Mouse (Mus musculus) left cerebral cortex, adult 2 months (tissue): ENCODE measurements around the gene Gm49416. TPM values are rescaled to one million over a fixed set of nuclear protein-coding genes. Genes with fewer than 3 reads are reported as not detected.

Experiments used
- DNase-seq, 2 experiments: peaks; one replicate each; pipeline ENCODE4 v3.0.0; 2021 to 2022; ENCODE audit warnings: low spot score in 2 of 2, mixed read lengths in 1 of 2; ENCODE audit errors: extremely low spot score in 1 of 2
- H3K27ac ChIP-seq: fragments of 200-600 bp; 2 replicates; pipeline ENCODE4 v1.8.1; 2022
- H3K4me3 ChIP-seq: fragments of 200-600 bp; 2 replicates; pipeline ENCODE4 v1.8.1; 2022
- CTCF ChIP-seq: fragments of 200-600 bp; IDR thresholded peaks from 2 replicates; pipeline ENCODE4 v1.8.1; 2022; ENCODE audit warnings: antibody characterized with exemption, mild to moderate bottlenecking, moderate library complexity
- intact Hi-C: fragments of 180-260 bp; cut with DNase I; formaldehyde crosslinking; loops from one replicate; pipeline ENCODE4 v1.15.1; 2025
- long read RNA-seq, 2 experiments: library from polyadenylated mRNA; stranded (forward); transcript quantifications; one replicate each; pipeline ENCODE4 v2.0.0; 2021; ENCODE audit warnings: borderline mapping rate in 2 of 2
- total RNA-seq, 2 experiments: library from RNA; stranded (reverse); gene quantifications; 2 replicates each; pipeline ENCODE4 v1.2.3; 2021

The Gm49416 gene
- total RNA-seq, result 1 to 10 TPM; 1.2 to 6.7 TPM
- long read RNA-seq, experiment 1, partial matches to known transcripts, result 1 of 1 reads
- long read RNA-seq, experiment 1, other reads (novel, unspliced or antisense), result 0 of 1 reads
- long read RNA-seq, experiment 2, partial matches to known transcripts, result 0 of 1 reads
- long read RNA-seq, experiment 2, other reads (novel, unspliced or antisense), result 1 of 1 reads

- intact Hi-C loops, result loop anchor here (5.0 kb wide), 1 partner anchor 46 kb away; no protein-coding TSS in a partner anchor
- H3K27ac ChIP-seq, result peak within 1 kb of the TSS; percentile 86
- TF ChIP-seq CTCF, result no peak
- peak within 1 kb of the TSS; percentile 81 for H3K4me3 ChIP-seq
- peak; percentile 92 to 94 for DNase-seq
Observed at GRCm38 (mm10) chr19:8888511-8889385, at the start of gene Gm49416, which contains the start of gene 1810009A15Rik. Gene Gm49416, plus strand, starts transcription at chr19:8888926. Gene 1810009A15Rik, plus strand, starts transcription at chr19:8888853.

- DNase-seq, result peak; percentile 83 to 85
- peak within 1 kb of the TSS; percentile 82 for H3K4me3 ChIP-seq
- TF ChIP-seq CTCF, result no peak
- intact Hi-C loops, result no loop called here
- H3K27ac ChIP-seq, result peak within 1 kb of the TSS; percentile 98
Observed at GRCm38 (mm10) chr19:8839103-8839907, 49.4 kb upstream of the Gm49416 start, which contains the start of gene Gng3. Gene Gng3, minus strand, starts transcription at chr19:8839194.

DNA sequence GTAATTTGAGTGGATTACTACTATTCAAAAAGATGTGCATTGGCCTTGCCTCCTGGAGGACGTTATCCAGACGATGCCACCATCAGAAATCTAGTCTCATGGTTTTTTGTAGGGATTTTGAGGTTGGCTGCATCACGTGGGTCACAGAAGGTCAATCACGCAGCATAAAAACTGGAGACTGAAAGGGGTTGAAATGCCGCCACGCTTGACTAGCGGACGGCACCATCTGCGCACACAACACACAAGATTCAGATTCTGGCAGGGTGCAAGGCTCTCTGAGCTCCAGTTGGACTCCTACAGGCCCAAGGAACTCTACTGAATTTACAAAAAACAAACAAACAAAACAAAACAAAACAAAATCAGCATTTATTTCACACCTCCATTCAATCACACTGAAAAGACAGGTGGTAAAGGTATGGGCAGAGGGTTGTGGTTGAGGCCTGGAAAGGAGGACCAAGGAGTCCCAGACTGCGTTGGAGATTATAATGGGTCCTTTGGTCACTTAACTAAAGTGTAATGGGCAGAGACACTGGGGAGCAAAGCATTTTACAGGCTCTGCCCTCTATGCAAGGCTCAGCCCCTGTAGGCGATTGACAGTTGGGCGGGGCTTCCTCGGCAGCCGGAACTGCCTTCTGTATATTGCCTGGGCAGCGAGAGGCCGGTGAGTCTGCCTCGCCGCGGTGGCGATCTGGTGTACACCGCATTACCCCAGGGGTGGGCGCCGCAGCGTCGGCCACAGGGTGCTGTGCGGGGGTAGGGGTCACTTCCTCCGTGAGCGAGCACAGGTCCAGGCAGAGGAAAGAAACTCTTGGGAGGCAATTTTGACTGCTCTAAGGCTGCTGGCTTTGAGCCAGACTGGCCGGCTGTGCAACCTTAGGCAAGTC lies 48.6 kb upstream of the Gm49416 start:
- DNase-seq, result peak; percentile 74 to 77
- Histone ChIP-seq H3K27ac (peak overlapping the region; percentile 98), H3K4me3 (peak overlapping the region; percentile 82)
- intact Hi-C loops, result loop anchor here (5.0 kb wide), 4 partner anchors 47 to 272 kb away; partner anchors contain the start of genes 1810009A15Rik, Gm49416 and Mta2
- no peak; the same call in 1 of the 2 replicates for TF ChIP-seq CTCF

DNA sequence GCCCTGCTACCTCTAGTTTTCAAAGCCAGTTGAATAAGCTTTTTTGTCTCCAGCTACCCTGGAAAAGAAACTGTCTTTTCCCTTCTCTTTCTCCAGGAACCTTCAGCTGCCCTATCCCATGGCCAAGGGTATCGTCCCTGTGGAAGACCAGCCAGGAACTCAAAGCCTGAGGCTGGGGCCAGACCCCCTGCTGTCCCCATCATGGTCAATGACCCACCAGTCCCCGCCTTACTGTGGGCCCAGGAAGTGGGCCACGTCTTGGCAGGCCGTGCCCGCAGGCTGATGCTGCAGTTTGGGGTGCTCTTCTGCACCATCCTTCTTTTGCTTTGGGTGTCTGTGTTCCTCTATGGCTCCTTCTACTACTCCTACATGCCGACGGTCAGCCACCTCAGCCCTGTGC lies 47.7 kb upstream of the Gm49416 start:
- DNase-seq, result no peak
- H3K27ac ChIP-seq, result peak overlapping the region; percentile 98; the same call in 1 of the 2 replicates
- peak overlapping the region; percentile 82 for H3K4me3 ChIP-seq
- intact Hi-C loops, result loop anchor here (5.0 kb wide), 4 partner anchors 46 to 271 kb away; partner anchors contain the start of genes 1810009A15Rik, Gm49416 and Mta2
- no peak for TF ChIP-seq CTCF

DNA sequence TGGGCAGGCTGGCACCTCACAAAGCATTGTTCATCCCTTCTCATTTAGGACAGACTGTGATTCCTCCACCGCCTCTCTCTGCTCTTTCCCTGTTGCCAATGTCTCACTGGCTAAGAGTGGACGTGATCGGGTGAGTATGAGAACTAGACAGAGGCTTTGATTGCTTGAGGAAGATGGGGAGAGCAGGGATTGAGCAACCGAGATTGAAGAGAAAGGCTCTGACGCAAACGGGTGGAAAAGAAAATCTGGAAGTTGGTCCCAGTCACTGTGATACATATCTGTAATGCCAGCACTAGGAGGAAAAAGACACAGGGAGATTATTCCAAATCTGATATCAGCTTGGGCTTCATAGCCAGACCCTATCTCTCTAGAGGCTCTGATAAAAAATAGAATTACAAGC lies 45.8 kb upstream of the Gm49416 start:
- intact Hi-C loops, result loop anchor here (5.0 kb wide), 4 partner anchors 44 to 269 kb away; partner anchors contain the start of genes 1810009A15Rik, Gm49416 and Mta2
- H3K4me3 ChIP-seq, result no peak overlapping the region
- DNase-seq, result no peak
- no peak for TF ChIP-seq CTCF
- no peak overlapping the region for H3K27ac ChIP-seq

DNA sequence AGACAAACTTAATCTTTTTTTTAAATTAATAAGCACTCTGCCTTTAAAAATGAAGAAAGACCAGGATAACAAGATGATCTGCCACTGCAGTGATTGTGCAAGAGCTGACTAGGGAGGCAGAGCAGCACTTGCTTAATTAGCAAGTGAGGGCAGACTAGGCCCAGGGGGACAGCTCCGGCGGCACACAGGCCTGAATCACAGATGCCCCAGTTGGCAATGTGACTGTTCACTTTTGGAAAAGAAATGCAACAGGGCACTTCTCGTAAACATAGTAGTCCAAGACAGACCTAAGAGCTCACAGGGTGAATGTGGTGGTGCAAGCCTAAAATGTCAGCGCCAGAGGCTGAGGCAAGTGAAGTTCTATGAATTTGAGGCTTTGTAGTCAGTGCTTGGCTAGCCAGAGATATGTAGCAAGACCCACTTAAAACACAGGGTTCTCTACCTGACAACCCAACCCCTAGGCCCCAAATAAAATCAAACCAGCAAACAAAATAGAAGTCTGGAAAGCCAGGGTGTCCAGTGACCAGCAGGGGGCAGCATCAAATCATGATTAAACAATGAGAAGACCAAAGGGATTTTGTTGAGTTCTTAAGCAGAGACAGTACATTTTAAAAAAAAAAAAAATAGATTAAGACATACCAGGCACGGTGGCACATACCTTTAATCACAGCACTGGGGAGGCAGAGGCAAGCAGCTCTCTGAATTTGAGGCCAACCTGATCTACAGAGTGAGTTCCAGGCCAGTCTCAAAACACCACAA lies 44.2 kb upstream of the Gm49416 start:
- peak; percentile 60 to 81 for DNase-seq
- Histone ChIP-seq H3K27ac (no peak overlapping the region), H3K4me3 (no peak overlapping the region)
- intact Hi-C loops, result loop anchor here (5.0 kb wide), 4 partner anchors 43 to 268 kb away; partner anchors contain the start of genes 1810009A15Rik, Gm49416 and Mta2
- TF ChIP-seq CTCF, result peak; percentile 81

DNA sequence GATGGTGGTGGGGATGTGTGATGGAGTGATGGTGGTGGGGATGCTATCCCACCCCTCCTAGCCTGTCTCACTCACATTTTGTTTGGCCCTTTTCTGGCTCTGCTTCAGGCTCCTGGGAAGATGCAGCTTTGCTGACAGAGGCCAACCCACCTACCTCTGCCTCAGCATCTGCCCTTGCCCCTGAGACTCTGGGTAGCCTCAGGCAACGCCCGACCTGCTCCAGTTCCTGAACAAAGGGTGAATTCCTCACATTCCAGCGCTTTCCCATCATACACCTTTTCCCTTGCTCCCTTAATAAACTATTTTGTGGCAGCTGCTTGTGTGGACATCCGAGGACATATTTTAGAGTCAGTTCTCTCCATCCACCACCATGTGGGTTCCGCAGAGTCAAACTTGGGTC lies 40.4 kb upstream of the Gm49416 start:
- intact Hi-C loops, result no loop called here
- DNase-seq, result no peak
- no peak for TF ChIP-seq CTCF
- no peak overlapping the region for H3K27ac ChIP-seq
- H3K4me3 ChIP-seq, result no peak overlapping the region

GRCm38 (mm10) chr19:8850402-8850901 lies 38.3 kb upstream of the Gm49416 start, which contains the start of gene Lrrn4cl:
Gene Lrrn4cl, plus strand, starts transcription at chr19:8850768.
- DNase-seq, result no peak
- TF ChIP-seq CTCF, result no peak
- Histone ChIP-seq H3K27ac (peak within 1 kb of the TSS; percentile 26; the same call in 1 of the 2 replicates), H3K4me3 (no peak within 1 kb of the TSS)
- intact Hi-C loops, result no loop called here

DNA sequence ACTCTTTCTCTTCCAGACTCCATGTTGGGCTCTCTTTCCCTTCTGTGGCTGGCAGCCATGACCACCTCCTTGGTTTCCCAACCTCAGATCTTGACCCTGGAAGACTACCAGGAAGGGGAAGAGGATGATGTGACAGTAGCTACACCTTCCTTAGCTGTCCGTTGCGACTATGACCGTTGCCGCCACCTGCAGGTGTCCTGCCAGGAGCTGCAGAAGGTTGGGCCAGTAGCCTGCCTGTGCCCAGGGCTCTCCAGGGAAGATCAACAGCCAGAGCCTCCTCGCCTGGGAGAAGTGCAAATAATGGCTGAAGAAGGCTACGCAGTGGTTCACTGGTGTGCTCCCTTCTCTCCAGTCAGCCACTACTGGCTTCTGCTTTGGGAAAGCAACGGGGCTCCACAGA lies 37.1 kb upstream of the Gm49416 start:
- TF ChIP-seq CTCF, result no peak
- intact Hi-C loops, result no loop called here
- peak overlapping the region; percentile 75 for H3K27ac ChIP-seq
- DNase-seq, result no peak
- no peak overlapping the region for H3K4me3 ChIP-seq
